Mouse (Mus musculus) megakaryocyte, adult 5-6 weeks (primary cell): ENCODE results near the gene Cldnd1. TPM values are rescaled to one million over a fixed set of nuclear protein-coding genes. Genes with fewer than 3 reads are reported as not detected.

ENCODE experiments used
- total RNA-seq, 2 experiments: library from RNA; stranded (forward) in 1 of 2; stranded (reverse) in 1 of 2; fragments of 153-499, 151-499 nt in 1 of 2; fragments of 221-1000, 200-1000 nt in 1 of 2; gene quantifications; 2 replicates each; pipeline versions ENCODE4 v1.2.3 to v1.2.4; 2015 to 2017

Cldnd1 gene
- total RNA-seq, 2 experiments from 2014 or later = 16.9 to 74.3 TPM

Other genes starting within 250 kb of the Cldnd1 start
- gene St3gal6, start 203.7 kb upstream of the Cldnd1 start, total RNA-seq (2015) = 9.4 and 15.6 TPM in 2 replicates
- gene St3gal6, start 203.7 kb upstream of the Cldnd1 start, total RNA-seq (2017) = 11.9 and 17.3 TPM in 2 replicates
- gene Gm813, start 110.9 kb upstream of the Cldnd1 start, total RNA-seq (2015) = not detected in 2 replicates
- gene Gm813, start 110.9 kb upstream of the Cldnd1 start, total RNA-seq (2017) = not detected in 2 replicates
- not detected in 2 replicates for gene E330017A01Rik, start 89.2 kb upstream of the Cldnd1 start, total RNA-seq (2015)
- gene E330017A01Rik, start 89.2 kb upstream of the Cldnd1 start, total RNA-seq (2017) = not detected in 2 replicates
- 36.6 and 50.8 TPM in 2 replicates for gene Cpox, start 57.6 kb upstream of the Cldnd1 start, total RNA-seq (2015)
- 17.7 and 25.5 TPM in 2 replicates for gene Cpox, start 57.6 kb upstream of the Cldnd1 start, total RNA-seq (2017)
- gene Gpr15, start 8.8 kb upstream of the Cldnd1 start, total RNA-seq (2015) = 1.8 and 3.1 TPM in 2 replicates
- 4.2 and 6.7 TPM in 2 replicates for gene Gpr15, start 8.8 kb upstream of the Cldnd1 start, total RNA-seq (2017)
- gene Olfr172, start 35.3 kb downstream of the Cldnd1 start, total RNA-seq (2015) = not detected in 2 replicates
- gene Olfr172, start 35.3 kb downstream of the Cldnd1 start, total RNA-seq (2017) = not detected in 2 replicates
- not detected in 2 replicates for gene Olfr173, start 72.4 kb downstream of the Cldnd1 start, total RNA-seq (2015)
- not detected in 2 replicates for gene Olfr173, start 72.4 kb downstream of the Cldnd1 start, total RNA-seq (2017)
- gene Olfr175-ps1, start 98.9 kb downstream of the Cldnd1 start, total RNA-seq (2015) = not detected in 2 replicates
- not detected in 2 replicates for gene Olfr175-ps1, start 98.9 kb downstream of the Cldnd1 start, total RNA-seq (2017)
- not detected in 2 replicates for gene Olfr177, start 146.9 kb downstream of the Cldnd1 start, total RNA-seq (2015)
- not detected in 2 replicates for gene Olfr177, start 146.9 kb downstream of the Cldnd1 start, total RNA-seq (2017)
- gene Olfr178, start 164.2 kb downstream of the Cldnd1 start, total RNA-seq (2015) = not detected in 2 replicates
- not detected in 2 replicates for gene Olfr178, start 164.2 kb downstream of the Cldnd1 start, total RNA-seq (2017)
- gene Olfr181, start 200.8 kb downstream of the Cldnd1 start, total RNA-seq (2015) = not detected in 2 replicates
- gene Olfr181, start 200.8 kb downstream of the Cldnd1 start, total RNA-seq (2017) = not detected in 2 replicates
- not detected in 2 replicates for gene Olfr180, start 201.5 kb downstream of the Cldnd1 start, total RNA-seq (2015)
- gene Olfr180, start 201.5 kb downstream of the Cldnd1 start, total RNA-seq (2017) = not detected in 2 replicates